Mouse (Mus musculus) spleen, adult 2 months (tissue): ENCODE measurements around the gene Pilra.

ENCODE experiments used
- CTCF ChIP-seq: fragments of 200-500 bp; IDR thresholded peaks from 2 replicates; pipeline ENCODE4 v1.5.1; 2011; ENCODE audit warnings: mild to moderate bottlenecking, inconsistent platforms; ENCODE audit not compliant: insufficient read depth, insufficient read length, insufficient replicate concordance; ENCODE audit errors: extremely low read depth
- POLR2A ChIP-seq: fragments of 200-500 bp; IDR thresholded peaks from 2 replicates; pipeline ENCODE4 v1.6.1; 2011; ENCODE audit warnings: low read depth, low read length, inconsistent platforms

- no peak for TF ChIP-seq CTCF
- TF ChIP-seq POLR2A = no peak
These were observed 54.4 kb downstream of the Pilra start for GRCm38 (mm10) chr5:137781661-137782060.
